ENCODE assay signal across 1 mouse cellular context in genomic region chr11:102087081-102087751, GRCm38 (mm10).
A peak's percentile ranks its signal among the peaks of the same experiment; 100 is the strongest.
TF ChIP-seq lines count a peak whose summit lies in the region.

No protein-coding gene starts in this region.

TF ChIP-seq in MEL, 35 proteins besides CTCF, POLR2A, EP300 and RAD21 (continued from another document):
- TF ChIP-seq TBP (IDR thresholded peaks at IDR 0.05; ENCODE audit: low read depth, low read length) (0 out of 2 replicates have a peak, but pooled peaks have one; percentile 21), NELFE (IDR thresholded peaks at IDR 0.05; ENCODE audit: low read depth, low read length) (no peak), GABPA (IDR thresholded peaks at IDR 0.05; ENCODE audit: low read depth, low read length) (no peak), BHLHE40 (IDR thresholded peaks at IDR 0.05; ENCODE audit: borderline replicate concordance, low read depth, low read length) (peak; percentile 34; the same call in 1 of the 2 replicates), MXI1 (IDR thresholded peaks at IDR 0.05; ENCODE audit: low read depth, low read length) (peak; percentile 74), ELF1 (IDR thresholded peaks at IDR 0.05; ENCODE audit: low read depth, low read length) (peak; percentile 24; the same call in 1 of the 2 replicates), E2F4 (IDR thresholded peaks at IDR 0.05; ENCODE audit: borderline replicate concordance, low read depth, low read length) (no peak)
